Mouse (Mus musculus): ENCODE measurements at regions not wholly inside any gene's neighbourhood (a gene's known extent, or its start where the extent isn't known, plus 50 kb on each side); places are given as distances from the start of the nearest gene placed in this dataset.

- TF ChIP-seq CTCF (IDR thresholded peaks at IDR 0.05; ENCODE audit: extremely low read depth, insufficient read depth, insufficient read length, insufficient replicate concordance), result no peak
- TF ChIP-seq POLR2A (IDR thresholded peaks at IDR 0.05; ENCODE audit: low read depth, low read length), result no peak
Observed at GRCm38 (mm10) chr12:74518032-74518431, 201.8 kb upstream of the Gm11042 start.

Measured in spleen, adult 2 months (tissue).